Mouse (Mus musculus) limb, embryonic 11.5 days (tissue): ENCODE measurements at regions not wholly inside any gene's neighbourhood (a gene's known extent, or its start where the extent isn't known, plus 50 kb on each side); places are given as distances from the start of the nearest gene placed in this dataset.

ENCODE experiments used
- ATAC-seq: fragments of 200-750 bp; cut with Nextera tagmentation; 2 replicates; pipeline ENCODE4 v1.8.0; 2017; ENCODE audit warnings: low read depth; ENCODE audit not compliant: insufficient number of reproducible peaks, low FRiP score, low TSS enrichment
- DNase-seq: peaks from one replicate; pipeline ENCODE4 v3.0.0-alpha.2; 2015; ENCODE audit warnings: low spot score
- H3K27ac ChIP-seq: fragments of 300-500 bp; sonication (generic); replicated peaks from 2 replicates; pipeline ENCODE4 v1.5.1; 2014; ENCODE audit warnings: low read depth, mild to moderate bottlenecking, low read length
- H3K27me3 ChIP-seq: fragments of 300-500 bp; sonication (generic); 2 replicates; pipeline ENCODE4 v1.6.1; 2014; ENCODE audit warnings: mild to moderate bottlenecking, low read length, mixed read lengths; ENCODE audit not compliant: control insufficient read depth, insufficient read depth
- H3K36me3 ChIP-seq: fragments of 300-500 bp; sonication (generic); 2 replicates; pipeline ENCODE4 v1.6.1; 2014; ENCODE audit warnings: mild to moderate bottlenecking, low read length, moderate library complexity, mixed read lengths; ENCODE audit not compliant: control insufficient read depth, insufficient read depth
- H3K4me1 ChIP-seq: fragments of 300-500 bp; sonication (generic); 2 replicates; pipeline ENCODE4 v1.6.1; 2014; ENCODE audit warnings: low read length, mixed read lengths; ENCODE audit not compliant: control insufficient read depth, insufficient read depth
- H3K4me2 ChIP-seq: fragments of 300-500 bp; sonication (generic); 2 replicates; pipeline ENCODE4 v1.6.1; 2014; ENCODE audit warnings: low read depth, mild to moderate bottlenecking, moderate library complexity; ENCODE audit not compliant: severe bottlenecking
- H3K4me3 ChIP-seq: fragments of 300-500 bp; sonication (generic); 2 replicates; pipeline ENCODE4 v1.5.1; 2014; ENCODE audit warnings: low read depth, low read length
- H3K9ac ChIP-seq: fragments of 300-500 bp; sonication (generic); 2 replicates; pipeline ENCODE4 v1.6.1; 2014; ENCODE audit warnings: mild to moderate bottlenecking, low read length
- H3K9me3 ChIP-seq: fragments of 300-500 bp; sonication (generic); 2 replicates; pipeline ENCODE4 v1.6.1; 2016; ENCODE audit warnings: low read length; ENCODE audit not compliant: control insufficient read depth
- WGBS: fragments of 180-500 bp; shearing (Covaris S2); extraction: QIAGEN DNeasy Blood & Tissue Kit; methylation state at CpG from one replicate; pipeline ENCODE4 v1.1.7; 2014; 5-methylcytosine and 5-hydroxymethylcytosine counted together

GRCm38 (mm10) chr7:64065529-64066247 lies 87.9 kb upstream of the Trpm1 start:
- ATAC-seq = no peak
- Histone ChIP-seq H3K36me3 (no peaks in the 10 kb centered on the region), H3K27ac (no peak overlapping the region), H3K4me3 (no peak overlapping the region), H3K9me3 (no peaks in the 10 kb centered on the region), H3K9ac (no peak overlapping the region), H3K27me3 (no peaks in the 10 kb centered on the region), H3K4me2 (no peak overlapping the region), H3K4me1 (no peaks in the 10 kb centered on the region)
- WGBS = 91% methylated on average over 23 of the region's 23 CpGs
- no peak for DNase-seq

DNA sequence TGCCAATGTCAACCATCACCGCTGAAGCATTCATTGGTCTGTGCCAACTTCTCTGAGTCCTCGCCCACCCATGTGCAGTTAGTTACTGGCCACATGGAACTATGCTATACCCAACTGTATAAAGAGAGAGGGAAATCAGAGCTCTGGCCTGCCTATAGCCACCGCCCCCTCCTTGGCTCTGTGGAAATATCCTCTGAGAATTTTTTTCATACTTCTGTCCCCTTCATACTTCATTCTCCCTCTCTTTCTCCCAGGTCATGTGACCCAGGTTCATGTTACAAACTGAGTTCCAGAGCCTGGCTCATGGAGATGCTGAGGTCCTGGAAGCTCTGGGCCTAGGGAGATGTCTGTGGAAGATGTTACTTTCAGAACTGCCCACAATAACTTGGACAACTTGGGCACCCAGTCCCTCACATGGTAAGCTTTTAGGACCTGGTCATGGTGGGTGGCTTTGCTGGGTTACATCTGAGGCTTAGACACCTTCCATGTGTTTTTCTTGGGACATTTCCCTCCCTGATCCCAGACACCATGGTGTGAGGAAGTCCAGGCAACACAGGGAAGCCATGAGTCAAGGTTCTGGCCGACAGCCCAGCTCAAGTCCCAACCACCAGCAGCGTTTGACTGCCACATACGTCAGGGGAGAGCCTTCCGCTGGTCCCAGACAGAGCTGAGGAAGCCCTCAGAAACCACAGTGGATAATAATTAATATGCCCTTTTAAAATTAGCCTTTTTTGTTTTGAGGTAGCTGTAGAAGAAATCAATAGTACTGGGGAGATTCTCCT lies 89.0 kb upstream of the Trpm1 start:
- Histone ChIP-seq H3K9ac (no peak overlapping the region), H3K27ac (no peak overlapping the region), H3K27me3 (no peaks in the 10 kb centered on the region), H3K9me3 (no peaks in the 10 kb centered on the region), H3K4me2 (no peak overlapping the region), H3K36me3 (no peaks in the 10 kb centered on the region), H3K4me3 (no peak overlapping the region), H3K4me1 (no peaks in the 10 kb centered on the region)
- WGBS = 86% methylated on average over 7 of the region's 7 CpGs
- DNase-seq (no peak), ATAC-seq (no peak)

DNA sequence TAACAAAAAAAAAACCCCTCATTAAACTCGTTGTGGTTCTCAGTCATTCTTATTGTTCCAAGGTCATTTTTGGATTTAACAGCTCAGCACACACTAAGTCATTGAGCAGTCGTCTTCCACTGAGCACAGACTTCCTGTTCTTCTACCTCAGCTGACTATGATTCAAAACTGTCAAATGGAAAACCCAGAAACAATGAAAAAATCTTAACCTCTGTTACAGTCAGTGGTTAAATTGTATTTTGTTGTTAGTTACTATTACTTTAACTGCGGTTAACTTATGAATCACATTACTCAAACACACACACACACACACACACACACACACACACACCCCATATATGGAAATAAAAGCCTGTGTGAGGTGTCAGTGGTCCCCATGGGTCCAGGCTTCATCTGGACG lies 92.5 kb upstream of the Trpm1 start:
- no peak overlapping the region for H3K27ac ChIP-seq
- H3K9ac ChIP-seq = no peak overlapping the region
- 71% methylated on average over 4 of the region's 4 CpGs for WGBS
- H3K4me3 ChIP-seq = no peak overlapping the region
- no peaks in the 10 kb centered on the region for H3K4me1 ChIP-seq
- no peaks in the 10 kb centered on the region for H3K27me3 ChIP-seq
- ATAC-seq = no peak
- DNase-seq = no peak
- H3K9me3 ChIP-seq = no peaks in the 10 kb centered on the region
- no peaks in the 10 kb centered on the region for H3K36me3 ChIP-seq
- no peak overlapping the region for H3K4me2 ChIP-seq

- Histone ChIP-seq H3K4me3 (no peak overlapping the region), H3K36me3 (no peaks in the 10 kb centered on the region), H3K27me3 (no peaks in the 10 kb centered on the region), H3K9ac (no peak overlapping the region), H3K9me3 (no peaks in the 10 kb centered on the region), H3K27ac (no peak overlapping the region), H3K4me1 (no peaks in the 10 kb centered on the region), H3K4me2 (no peak overlapping the region)
- no peak for ATAC-seq
- no peak for DNase-seq
- WGBS = 93% methylated on average over 1 of the region's 1 CpGs
Observed at GRCm38 (mm10) chr7:64060582-64060981, 93.1 kb upstream of the Trpm1 start.

GRCm38 (mm10) chr7:64060051-64060450 lies 93.6 kb upstream of the Trpm1 start:
- H3K9me3 ChIP-seq = no peaks in the 10 kb centered on the region
- H3K9ac ChIP-seq = no peak overlapping the region
- 0% methylated on average over 1 of the region's 1 CpGs for WGBS
- no peak for ATAC-seq
- peak; percentile 42 for DNase-seq
- no peaks in the 10 kb centered on the region for H3K36me3 ChIP-seq
- H3K4me1 ChIP-seq = no peaks in the 10 kb centered on the region
- H3K4me3 ChIP-seq = no peak overlapping the region
- no peak overlapping the region for H3K4me2 ChIP-seq
- no peak overlapping the region for H3K27ac ChIP-seq
- no peaks in the 10 kb centered on the region for H3K27me3 ChIP-seq

- Histone ChIP-seq H3K9ac (no peak overlapping the region; the same call in 1 of the 2 replicates), H3K36me3 (no peaks in the 10 kb centered on the region), H3K27me3 (no peaks in the 10 kb centered on the region), H3K4me1 (no peaks in the 10 kb centered on the region), H3K27ac (no peak overlapping the region), H3K4me2 (no peak overlapping the region), H3K9me3 (no peaks in the 10 kb centered on the region), H3K4me3 (no peak overlapping the region)
- 18% methylated on average over 4 of the region's 4 CpGs for WGBS
- ATAC-seq (no peak), DNase-seq (no peak)
Observed at GRCm38 (mm10) chr7:64058282-64058872, 95.3 kb upstream of the Trpm1 start.

GRCm38 (mm10) chr7:64057873-64058272 lies 95.8 kb upstream of the Trpm1 start:
- no peak for ATAC-seq

DNA sequence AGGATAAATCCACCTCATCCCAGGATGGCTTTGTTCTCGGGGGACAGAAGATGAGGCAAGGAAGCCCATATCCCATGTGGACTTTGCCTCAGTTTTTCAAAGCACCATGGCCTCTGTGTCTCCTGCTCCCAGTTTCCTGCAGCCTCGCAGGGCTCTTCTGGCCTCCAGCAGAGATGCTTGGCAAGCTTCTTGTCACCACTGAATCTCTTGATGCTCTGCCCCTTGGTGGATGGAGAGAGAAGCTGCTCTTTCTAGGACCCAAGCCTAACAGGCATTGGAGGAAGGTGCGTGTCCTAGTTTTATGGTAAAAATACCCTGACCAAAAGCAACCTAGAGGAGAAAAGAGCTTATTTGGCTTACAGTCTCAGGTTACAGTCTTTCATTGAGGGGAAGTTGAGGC lies 97.1 kb upstream of the Trpm1 start:
- Histone ChIP-seq H3K4me3 (no peak overlapping the region), H3K27ac (no peak overlapping the region), H3K9ac (no peak overlapping the region), H3K4me2 (no peak overlapping the region), H3K4me1 (no peaks in the 10 kb centered on the region), H3K9me3 (no peaks in the 10 kb centered on the region), H3K27me3 (no peaks in the 10 kb centered on the region), H3K36me3 (no peaks in the 10 kb centered on the region)
- DNase-seq (no peak), ATAC-seq (no peak)
- WGBS = 84% methylated on average over 3 of the region's 3 CpGs

More at GRCm38 (mm10) chr7:64057873-64058272, 95.8 kb upstream of the Trpm1 start:
- Histone ChIP-seq H3K36me3 (no peaks in the 10 kb centered on the region), H3K9me3 (no peaks in the 10 kb centered on the region), H3K4me1 (no peaks in the 10 kb centered on the region), H3K9ac (no peak overlapping the region), H3K27me3 (no peaks in the 10 kb centered on the region), H3K27ac (no peak overlapping the region), H3K4me2 (no peak overlapping the region), H3K4me3 (no peak overlapping the region)
- WGBS = 64% methylated on average over 4 of the region's 4 CpGs
- no peak for DNase-seq
